Mouse (Mus musculus): Measurements from ENCODE around the gene Pogk.

DNA sequence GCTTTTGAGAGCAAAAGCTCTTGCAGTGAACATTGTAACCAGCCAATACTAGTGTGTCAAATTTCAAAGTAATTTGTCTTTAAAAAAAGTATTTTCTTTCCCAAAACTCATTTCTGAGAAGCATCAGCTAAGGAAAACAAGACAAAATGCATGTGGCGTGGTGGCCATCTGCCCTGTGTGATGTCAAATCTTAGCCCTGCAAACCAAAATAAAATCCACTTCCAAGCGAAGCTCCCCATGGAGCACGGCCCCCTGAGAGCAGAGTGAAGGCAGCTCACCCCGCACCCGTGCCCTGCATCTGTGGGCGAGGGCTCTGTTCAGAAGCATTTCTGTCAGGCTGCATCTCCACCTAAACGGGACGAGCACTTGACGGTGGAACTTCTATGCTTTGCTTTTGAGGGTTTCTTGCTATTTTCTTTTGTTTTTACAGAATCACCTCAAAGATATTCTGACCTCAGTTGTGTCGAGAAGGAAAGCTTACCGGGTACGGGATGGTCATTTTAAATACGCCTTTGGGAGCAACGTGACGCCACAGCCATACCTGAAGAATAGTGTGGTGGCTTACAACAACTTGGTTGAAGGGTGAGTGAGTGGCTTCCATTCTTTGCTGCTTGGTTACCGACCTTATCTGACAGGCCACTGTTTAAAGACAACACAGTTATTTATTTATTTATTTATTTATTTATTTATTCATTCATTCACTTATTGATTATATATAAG lies 20.1 kb downstream of the Pogk start:
- TF ChIP-seq ZNF384 (IDR thresholded peaks at IDR 0.05; ENCODE audit: low read depth, low read length) (no peak), HCFC1 (IDR thresholded peaks at IDR 0.05; ENCODE audit: borderline replicate concordance, insufficient read depth, low read length) (no peak), CHD2 (IDR thresholded peaks at IDR 0.05; ENCODE audit: low read depth, low read length) (no peak), MAFK (IDR thresholded peaks at IDR 0.05; ENCODE audit: insufficient read depth, low read depth, low read length) (no peak), ZC3H11A (IDR thresholded peaks at IDR 0.05; ENCODE audit: borderline replicate concordance, low read depth, low read length) (no peak)

All from ES-E14 (cell line).